Mouse (Mus musculus) ES-E14 (cell line): Measurements from ENCODE around the gene Ascl2. TPM values are rescaled to one million over a fixed set of nuclear protein-coding genes. Genes with fewer than 3 reads are reported as not detected.

Experiments used
- DNase-seq: peaks from one replicate; pipeline ENCODE4 v3.0.0-alpha.2; 2013; ENCODE audit warnings: low read depth, low spot score
- H3K27ac ChIP-seq: 2 replicates; pipeline ENCODE4 v1.5.1; 2012; ENCODE audit warnings: low read depth, mild to moderate bottlenecking, low read length, moderate library complexity, mixed read lengths; ENCODE audit not compliant: poor library complexity, insufficient read depth, severe bottlenecking
- H3K36me3 ChIP-seq: 2 replicates; pipeline ENCODE4 v1.6.1; 2012; ENCODE audit warnings: mild to moderate bottlenecking, low read length, moderate library complexity, mixed read lengths; ENCODE audit not compliant: control insufficient read depth, poor library complexity, insufficient read depth, severe bottlenecking
- H3K4me1 ChIP-seq, 2 experiments: fragments of 150-350 bp in 1 of 2; sonication (generic) in 1 of 2; 2 replicates each; pipeline ENCODE4 v1.6.1; 2012; ENCODE audit warnings: low read length in 2 of 2, mild to moderate bottlenecking in 1 of 2, mixed read lengths in 1 of 2; ENCODE audit not compliant: control insufficient read depth in 2 of 2, insufficient read depth in 2 of 2, poor library complexity in 1 of 2
- H3K4me3 ChIP-seq, 2 experiments: fragments of 150-350 bp in 1 of 2; sonication (generic) in 1 of 2; 2 replicates each; pipeline ENCODE4 v1.5.1; 2012; ENCODE audit warnings: low read length in 2 of 2, low read depth in 1 of 2, mild to moderate bottlenecking in 1 of 2, mixed read lengths in 1 of 2; ENCODE audit not compliant: insufficient read depth in 1 of 2, poor library complexity in 1 of 2, severe bottlenecking in 1 of 2
- H3K9ac ChIP-seq: 2 replicates; pipeline ENCODE4 v1.6.1; 2012; ENCODE audit warnings: low read depth, mild to moderate bottlenecking, low read length, mixed read lengths; ENCODE audit not compliant: poor library complexity, insufficient read depth, severe bottlenecking
- H3K9me3 ChIP-seq: fragments of 150-350 bp; sonication (generic); 2 replicates; pipeline ENCODE4 v1.6.1; 2012; ENCODE audit warnings: low read depth, mild to moderate bottlenecking, low read length; ENCODE audit not compliant: control insufficient read depth, insufficient read depth
- CHD2 ChIP-seq: IDR thresholded peaks from 2 replicates; pipeline ENCODE4 v1.6.1; 2014; ENCODE audit warnings: mild to moderate bottlenecking, low read depth, low read length, inconsistent platforms
- HCFC1 ChIP-seq: IDR thresholded peaks from 2 replicates; pipeline ENCODE4 v1.6.1; 2012; ENCODE audit warnings: low read length, inconsistent platforms, borderline replicate concordance; ENCODE audit not compliant: insufficient read depth
- MAFK ChIP-seq: IDR thresholded peaks from 2 replicates; pipeline ENCODE4 v1.6.1; 2014; ENCODE audit warnings: mild to moderate bottlenecking, low read depth, low read length, inconsistent platforms; ENCODE audit not compliant: insufficient read depth
- ZC3H11A ChIP-seq: IDR thresholded peaks from 2 replicates; pipeline ENCODE4 v1.6.1; 2012; ENCODE audit warnings: low read depth, mild to moderate bottlenecking, inconsistent platforms, low read length, borderline replicate concordance
- ZNF384 ChIP-seq: IDR thresholded peaks from 2 replicates; pipeline ENCODE4 v1.6.1; 2012; ENCODE audit warnings: low read depth, low read length, inconsistent platforms
- in situ Hi-C, 2 experiments: fragments of 600-800 bp; cut with MboI; formaldehyde crosslinking; loops; one replicate each; pipeline ENCODE4 v1.15.1; 2025; ENCODE audit warnings: low sequenced_read_pairs in 2 of 2, inconsistent platforms in 1 of 2; ENCODE audit not compliant: unreplicated experiment in 2 of 2
- total RNA-seq: library from RNA; depleted of rRNA; stranded (reverse); fragments of 300-350 nt; gene quantifications from 2 replicates; pipeline ENCODE4 v1.2.3, GENCODE M21; 2012

Gene Ascl2
- total RNA-seq, 1 experiment = 7.5 TPM

GRCm38 (mm10) chr7:143014862-143015659 lies 46.0 kb upstream of the Ascl2 start:
- no peak for TF ChIP-seq ZC3H11A
- TF ChIP-seq CHD2 = no peak
- TF ChIP-seq MAFK = no peak
- no peak for TF ChIP-seq HCFC1
- TF ChIP-seq ZNF384 = no peak
- Histone ChIP-seq H3K4me1 (peaks cover 7 to 45% of the 10 kb centered on the region in 2 experiments; a peak in 3 of 4 replicates), H3K27ac (peak overlapping the region; percentile 56)

GRCm38 (mm10) chr7:143013420-143014178 lies 44.5 kb upstream of the Ascl2 start:
- Histone ChIP-seq H3K27ac (no peak overlapping the region), H3K9ac (no peak overlapping the region), H3K36me3 (no peaks in the 10 kb centered on the region), H3K4me3 (no peak overlapping the region), H3K9me3 (no peaks in the 10 kb centered on the region), H3K4me1 (peaks cover 7 to 52% of the 10 kb centered on the region in 2 experiments; a peak in 3 of 4 replicates)
- TF ChIP-seq HCFC1 = no peak
- no peak for TF ChIP-seq MAFK
- no peak for TF ChIP-seq ZNF384
- no peak for TF ChIP-seq ZC3H11A
- TF ChIP-seq CHD2 = no peak
- in situ Hi-C loops = no loop called here
- DNase-seq = peak; percentile 39

More at GRCm38 (mm10) chr7:143014862-143015659, 46.0 kb upstream of the Ascl2 start:
- H3K9ac ChIP-seq = no peak overlapping the region
- no peaks in the 10 kb centered on the region for H3K9me3 ChIP-seq
- H3K4me3 ChIP-seq = no peak overlapping the region
- in situ Hi-C loops = no loop called here
- H3K36me3 ChIP-seq = no peaks in the 10 kb centered on the region
- DNase-seq = no peak

GRCm38 (mm10) chr7:143012230-143012875 lies 43.3 kb upstream of the Ascl2 start:
- no peak overlapping the region for H3K27ac ChIP-seq
- TF ChIP-seq HCFC1 (no peak), MAFK (no peak), ZNF384 (no peak)
- DNase-seq = no peak

GRCm38 (mm10) chr7:143011226-143011625 lies 42.2 kb upstream of the Ascl2 start:
- no peaks in the 10 kb centered on the region for H3K9me3 ChIP-seq
- no peak overlapping the region for H3K4me3 ChIP-seq
- no peak for DNase-seq
- in situ Hi-C loops = no loop called here
- TF ChIP-seq MAFK (no peak), ZNF384 (no peak), ZC3H11A (no peak), CHD2 (no peak), HCFC1 (no peak)
- no peak overlapping the region for H3K9ac ChIP-seq
- H3K4me1 ChIP-seq = peaks cover 12 to 56% of the 10 kb centered on the region in 2 experiments
- H3K36me3 ChIP-seq = no peaks in the 10 kb centered on the region
- no peak overlapping the region for H3K27ac ChIP-seq

More at GRCm38 (mm10) chr7:143012230-143012875, 43.3 kb upstream of the Ascl2 start:
- peaks cover 7 to 56% of the 10 kb centered on the region in 2 experiments; a peak in 3 of 4 replicates for H3K4me1 ChIP-seq
- H3K9me3 ChIP-seq = no peaks in the 10 kb centered on the region
- H3K36me3 ChIP-seq = no peaks in the 10 kb centered on the region
- H3K4me3 ChIP-seq = no peak overlapping the region
- H3K9ac ChIP-seq = no peak overlapping the region
- in situ Hi-C loops = no loop called here
